Mouse (Mus musculus) kidney, adult 2 months (tissue): ENCODE measurements around the gene Dhx33.

Experiments used
- CTCF ChIP-seq: fragments of 200-500 bp; conservative IDR thresholded peaks from 2 replicates; pipeline ENCODE4 v1.5.1; 2011; ENCODE audit warnings: low read depth, mild to moderate bottlenecking, control low read depth, low read length, moderate library complexity, mixed read lengths; ENCODE audit not compliant: insufficient read depth, insufficient read length
- POLR2A ChIP-seq: fragments of 200-500 bp; IDR thresholded peaks from one replicate; pipeline ENCODE4 v1.6.1; 2011; ENCODE audit warnings: low read depth, low read length, control low read depth

DNA sequence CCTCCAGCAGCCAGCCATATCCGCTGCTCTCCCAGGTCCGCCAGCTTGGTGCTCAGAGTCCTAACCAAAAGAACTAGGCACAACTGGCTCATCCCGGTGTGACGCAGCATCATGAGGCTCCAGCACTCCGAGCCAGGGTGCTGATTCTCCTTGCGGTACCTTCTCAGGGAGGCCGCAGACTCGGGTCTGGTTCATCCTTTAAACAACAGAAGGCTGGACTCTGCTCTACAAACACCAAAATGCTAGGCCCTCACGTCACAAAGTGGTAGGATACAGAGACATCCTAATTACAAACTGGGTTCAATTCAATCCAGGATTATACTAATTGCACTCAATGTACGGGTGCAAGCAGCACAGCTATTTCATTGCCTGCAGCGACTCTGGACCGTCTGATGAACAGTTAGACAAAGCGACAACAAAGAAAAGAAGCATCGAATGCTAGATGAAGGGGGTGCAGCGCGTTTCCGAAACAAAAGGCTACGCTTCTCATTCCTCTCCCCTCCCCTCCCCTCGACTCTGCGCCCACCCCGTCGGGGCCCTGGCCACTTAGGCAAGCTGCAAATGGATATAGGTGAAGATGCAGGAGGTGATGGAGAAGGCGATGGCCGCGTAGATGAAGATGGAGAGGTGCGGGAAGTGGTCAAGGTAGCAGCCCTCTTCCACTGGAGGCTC, 28.4 kb upstream of the Dhx33 start:
- TF ChIP-seq POLR2A (no peak), CTCF (no peak)
